26 mouse cellular contexts compared by ENCODE assay signal in genomic region chr14:85363611-85364010, GRCm38 (mm10).
"Had no signal": no experiment of that assay in that cellular context is flagged by ENCODE, and none has a peak within 500 bp of the region (broad histone marks: within the 10 kb centered on the region; RNA-seq: fewer than 3 reads in every experiment).

No protein-coding gene starts in this region.

- H3K36me3 ChIP-seq: heart, embryonic 10.5 days; heart, embryonic 13.5 days; heart, embryonic 15.5 days; hindbrain, embryonic 13.5 days; hindbrain, embryonic 15.5 days; kidney, embryonic 15.5 days; limb, embryonic 13.5 days; limb, embryonic 15.5 days had no signal

- H3K4me1 ChIP-seq: heart, embryonic 10.5 days; heart, embryonic 13.5 days; heart, embryonic 15.5 days; hindbrain, embryonic 13.5 days; hindbrain, embryonic 15.5 days; kidney, embryonic 15.5 days; limb, embryonic 13.5 days; limb, embryonic 15.5 days had no signal

- H3K27me3 ChIP-seq: heart, embryonic 13.5 days; heart, embryonic 15.5 days; hindbrain, embryonic 13.5 days; hindbrain, embryonic 15.5 days; kidney, embryonic 15.5 days; limb, embryonic 13.5 days; limb, embryonic 15.5 days had no signal

- ATAC-seq: forebrain, postnatal 0 days; hindbrain, postnatal 0 days; intestine, embryonic 16.5 days had no signal

- H3K9ac ChIP-seq: forebrain, postnatal 0 days; heart, embryonic 13.5 days; heart, embryonic 15.5 days; hindbrain, embryonic 13.5 days; hindbrain, embryonic 15.5 days; kidney, embryonic 15.5 days; limb, embryonic 13.5 days; limb, embryonic 15.5 days had no signal

- H3K4me2 ChIP-seq: heart, embryonic 13.5 days; heart, embryonic 15.5 days; hindbrain, embryonic 13.5 days; hindbrain, embryonic 15.5 days; kidney, embryonic 15.5 days; limb, embryonic 13.5 days; limb, embryonic 15.5 days had no signal

- DNase-seq: forebrain, postnatal 0 days; gastrocnemius, adult 2 months; gastrocnemius, postnatal 10 days; gastrocnemius, postnatal 25 days; heart, adult 18-20 months; heart, postnatal 14 days; heart, postnatal 36 days; kidney, adult 11 months; kidney, adult 2 months; kidney, adult 9 months; kidney, postnatal 14 days; kidney, postnatal 36 days; layer of hippocampus, adult 9-11 months; layer of hippocampus, postnatal 36 days; left cerebral cortex, postnatal 4 days had no signal

- H3K4me3 ChIP-seq: gastrocnemius, adult 2 months; heart, embryonic 10.5 days; heart, embryonic 13.5 days; heart, embryonic 15.5 days; hindbrain, embryonic 13.5 days; hindbrain, embryonic 15.5 days; kidney, embryonic 15.5 days; limb, embryonic 13.5 days; limb, embryonic 15.5 days had no signal

- H3K27ac ChIP-seq: gastrocnemius, adult 2 months; heart, embryonic 10.5 days; heart, embryonic 13.5 days; heart, embryonic 15.5 days; hindbrain, embryonic 13.5 days; hindbrain, embryonic 15.5 days; hindbrain, postnatal 0 days; kidney, embryonic 15.5 days; kidney, postnatal 0 days; limb, embryonic 13.5 days; limb, embryonic 15.5 days had no signal

- H3K9me3 ChIP-seq: heart, embryonic 10.5 days; heart, embryonic 13.5 days; heart, embryonic 15.5 days; hindbrain, embryonic 13.5 days; hindbrain, embryonic 15.5 days; kidney, embryonic 15.5 days; limb, embryonic 13.5 days; limb, embryonic 15.5 days had no signal
